Mouse (Mus musculus): ENCODE measurements around the gene Thrb. TPM values are rescaled to one million over a fixed set of nuclear protein-coding genes. Genes with fewer than 3 reads are reported as not detected.

Thrb gene
- polyA plus RNA-seq, 1 experiment from 2014 or later: 1.0 TPM

DNA sequence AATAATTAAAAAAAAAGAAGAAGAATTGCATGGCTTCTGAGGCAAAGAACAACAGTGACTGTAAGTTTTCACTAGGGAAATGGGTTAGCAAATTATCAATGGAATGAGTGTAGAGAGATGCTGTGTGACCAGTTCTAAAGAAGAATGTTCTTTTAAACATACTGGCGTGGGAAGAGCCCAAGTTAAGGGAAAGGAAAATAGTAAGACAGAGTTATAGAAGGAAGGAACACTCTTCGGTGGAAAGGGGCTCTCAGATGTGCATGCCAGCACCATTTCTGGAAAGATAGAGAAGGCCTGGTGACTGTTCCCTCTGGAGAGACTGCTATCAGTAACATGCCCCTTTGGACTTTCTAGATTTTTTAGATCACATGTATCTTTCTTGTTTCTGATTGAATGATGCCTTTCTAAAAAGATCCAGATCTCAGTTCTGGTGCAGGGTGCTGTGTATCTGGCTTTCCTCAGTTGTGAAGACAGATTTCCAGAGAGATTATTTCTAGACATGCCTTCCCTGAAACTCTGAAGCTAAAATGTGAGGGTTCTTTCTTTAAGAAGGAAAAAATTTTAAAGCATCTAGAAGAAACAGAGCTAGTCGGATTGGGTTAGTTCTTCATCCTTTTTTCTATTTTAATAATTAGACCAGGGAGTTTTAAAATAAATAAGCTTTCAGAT is 144.0 kb downstream of the Thrb start:
- DNase-seq (ENCODE audit: low spot score) (no peak), ATAC-seq (replicated peaks; ENCODE audit: insufficient number of reproducible peaks, low FRiP score, low TSS enrichment, low read depth) (no peak)
- 76% methylated on average over 3 of the region's 3 CpGs for WGBS
- Histone ChIP-seq H3K4me1 (ENCODE audit: control insufficient read depth, insufficient read depth, low read length) (no peaks in the 10 kb centered on the region), H3K9ac (replicated peaks; ENCODE audit: low read length) (no peak overlapping the region), H3K4me3 (ENCODE audit: low read depth, low read length) (no peak overlapping the region), H3K27ac (replicated peaks; ENCODE audit: low read depth, low read length) (no peak overlapping the region), H3K4me2 (ENCODE audit: low read depth, low read length) (no peak overlapping the region), H3K27me3 (ENCODE audit: control insufficient read depth, insufficient read depth, low read length) (no peaks in the 10 kb centered on the region), H3K9me3 (replicated peaks; ENCODE audit: control insufficient read depth, low read length) (no peaks in the 10 kb centered on the region), H3K36me3 (replicated peaks; ENCODE audit: control insufficient read depth, insufficient read depth, low read depth, low read length) (no peaks in the 10 kb centered on the region)

DNA sequence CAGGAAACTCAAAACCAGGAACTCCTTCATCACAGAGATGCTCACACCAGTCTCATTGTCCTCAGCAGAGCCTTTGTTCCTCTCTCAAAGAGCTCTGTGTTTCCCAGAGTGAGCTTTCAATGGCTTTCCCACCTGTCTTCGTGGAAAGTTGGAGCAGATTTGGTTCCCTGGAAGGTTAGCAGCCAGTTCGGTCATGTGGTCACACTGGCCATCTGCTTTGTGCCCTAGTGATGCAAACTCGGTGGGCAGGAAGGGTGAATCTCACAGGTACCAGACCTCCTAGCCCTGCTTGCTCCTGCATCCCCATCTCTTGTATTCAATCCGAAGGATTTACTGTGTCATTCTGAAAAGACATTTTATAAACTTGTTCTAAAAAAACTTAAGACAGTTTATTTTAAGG is 151.0 kb downstream of the Thrb start:
- H3K4me3 ChIP-seq (ENCODE audit: low read depth, low read length): no peak overlapping the region
- no peaks in the 10 kb centered on the region for H3K27me3 ChIP-seq (ENCODE audit: control insufficient read depth, insufficient read depth, low read length)
- ATAC-seq (replicated peaks; ENCODE audit: insufficient number of reproducible peaks, low FRiP score, low TSS enrichment, low read depth) (no peak), DNase-seq (ENCODE audit: low spot score) (no peak)
- H3K27ac ChIP-seq (replicated peaks; ENCODE audit: low read depth, low read length): no peak overlapping the region
- WGBS: 63% methylated on average over 4 of the region's 4 CpGs
- H3K4me1 ChIP-seq (ENCODE audit: control insufficient read depth, insufficient read depth, low read length): no peaks in the 10 kb centered on the region
- H3K36me3 ChIP-seq (replicated peaks; ENCODE audit: control insufficient read depth, insufficient read depth, low read depth, low read length): no peaks in the 10 kb centered on the region
- H3K4me2 ChIP-seq (ENCODE audit: low read depth, low read length): no peak overlapping the region
- no peaks in the 10 kb centered on the region for H3K9me3 ChIP-seq (replicated peaks; ENCODE audit: control insufficient read depth, low read length)
- H3K9ac ChIP-seq (replicated peaks; ENCODE audit: low read length): no peak overlapping the region

DNA sequence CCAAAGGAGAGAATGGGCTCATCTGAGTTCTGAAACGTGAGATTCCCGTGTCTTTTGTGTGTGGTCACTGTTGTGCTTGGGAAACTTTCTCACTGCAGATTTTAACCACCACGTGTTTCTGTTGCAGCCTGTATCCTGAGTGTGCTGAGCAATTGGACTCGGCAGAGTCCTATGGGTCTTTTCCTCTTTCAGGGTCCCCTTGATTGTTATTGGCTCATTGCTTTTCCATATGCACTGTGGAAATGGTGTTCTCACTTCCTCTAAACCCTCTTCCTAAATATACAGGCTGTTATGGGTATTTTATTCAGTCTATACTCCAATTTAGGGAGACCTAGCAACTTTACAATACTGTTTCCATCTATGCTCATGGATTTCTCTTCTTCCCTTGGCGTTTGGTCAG is 152.4 kb downstream of the Thrb start:
- no peaks in the 10 kb centered on the region for H3K27me3 ChIP-seq (ENCODE audit: control insufficient read depth, insufficient read depth, low read length)
- 70% methylated on average over 5 of the region's 5 CpGs for WGBS

DNA sequence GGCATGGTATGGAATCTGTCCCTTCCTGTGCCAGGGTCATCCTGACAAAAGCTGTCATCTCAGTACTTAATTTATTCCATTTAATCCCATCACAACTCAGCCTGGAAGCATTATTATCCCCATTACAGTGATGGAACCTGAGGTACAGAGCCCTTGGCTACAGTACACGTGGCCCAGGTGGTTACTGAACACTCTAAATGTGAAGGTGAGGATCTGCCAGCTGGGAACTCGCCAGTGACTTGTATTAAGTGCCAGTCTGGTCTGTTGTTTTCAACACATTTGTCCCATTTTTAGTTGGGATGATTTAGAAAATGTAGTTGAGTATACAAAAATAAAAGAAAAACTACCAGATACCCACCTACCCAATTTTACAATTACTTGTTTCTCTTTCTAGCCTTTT is 155.0 kb downstream of the Thrb start:
- 75% methylated on average over 2 of the region's 2 CpGs for WGBS
- ATAC-seq (replicated peaks; ENCODE audit: insufficient number of reproducible peaks, low FRiP score, low TSS enrichment, low read depth) (no peak), DNase-seq (ENCODE audit: low spot score) (no peak)
- Histone ChIP-seq H3K4me1 (ENCODE audit: control insufficient read depth, insufficient read depth, low read length) (no peaks in the 10 kb centered on the region), H3K36me3 (replicated peaks; ENCODE audit: control insufficient read depth, insufficient read depth, low read depth, low read length) (no peaks in the 10 kb centered on the region), H3K9ac (replicated peaks; ENCODE audit: low read length) (no peak overlapping the region), H3K27ac (replicated peaks; ENCODE audit: low read depth, low read length) (no peak overlapping the region), H3K4me3 (ENCODE audit: low read depth, low read length) (no peak overlapping the region), H3K9me3 (replicated peaks; ENCODE audit: control insufficient read depth, low read length) (no peaks in the 10 kb centered on the region), H3K27me3 (ENCODE audit: control insufficient read depth, insufficient read depth, low read length) (no peaks in the 10 kb centered on the region), H3K4me2 (ENCODE audit: low read depth, low read length) (no peak overlapping the region)

More for the DNA sequence above, 152.4 kb downstream of the Thrb start:
- no peak for DNase-seq (ENCODE audit: low spot score)
- Histone ChIP-seq H3K4me2 (ENCODE audit: low read depth, low read length) (no peak overlapping the region), H3K27ac (replicated peaks; ENCODE audit: low read depth, low read length) (no peak overlapping the region), H3K9me3 (replicated peaks; ENCODE audit: control insufficient read depth, low read length) (no peaks in the 10 kb centered on the region), H3K4me3 (ENCODE audit: low read depth, low read length) (no peak overlapping the region), H3K36me3 (replicated peaks; ENCODE audit: control insufficient read depth, insufficient read depth, low read depth, low read length) (no peaks in the 10 kb centered on the region), H3K4me1 (ENCODE audit: control insufficient read depth, insufficient read depth, low read length) (no peaks in the 10 kb centered on the region), H3K9ac (replicated peaks; ENCODE audit: low read length) (no peak overlapping the region)
- no peak for ATAC-seq (replicated peaks; ENCODE audit: insufficient number of reproducible peaks, low FRiP score, low TSS enrichment, low read depth)

DNA sequence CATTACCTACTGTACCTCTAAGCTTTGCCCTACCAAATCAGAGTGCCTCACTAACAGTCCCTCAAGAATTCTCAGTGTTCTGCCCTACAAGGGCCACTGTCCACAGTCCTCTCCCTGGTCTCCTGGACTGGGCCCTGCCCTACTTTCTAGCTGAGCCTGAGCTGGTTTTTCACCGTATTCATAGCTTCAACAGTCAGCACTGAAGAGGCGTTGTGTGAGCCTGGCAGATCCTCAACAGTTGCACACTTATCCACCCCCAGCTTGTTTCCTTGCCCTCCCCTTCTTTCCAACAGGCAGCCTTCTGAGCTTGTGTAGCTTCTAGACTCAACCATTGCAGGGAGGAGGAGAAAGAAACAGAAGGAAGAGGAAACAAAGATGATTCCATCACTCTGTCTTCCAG is 158.0 kb downstream of the Thrb start:
- 83% methylated on average over 2 of the region's 2 CpGs for WGBS
- ATAC-seq (replicated peaks; ENCODE audit: insufficient number of reproducible peaks, low FRiP score, low TSS enrichment, low read depth): no peak
- no peak overlapping the region for H3K4me3 ChIP-seq (ENCODE audit: low read depth, low read length)
- DNase-seq (ENCODE audit: low spot score): no peak
- H3K4me1 ChIP-seq (ENCODE audit: control insufficient read depth, insufficient read depth, low read length): no peaks in the 10 kb centered on the region
- no peaks in the 10 kb centered on the region for H3K36me3 ChIP-seq (replicated peaks; ENCODE audit: control insufficient read depth, insufficient read depth, low read depth, low read length)
- H3K9me3 ChIP-seq (replicated peaks; ENCODE audit: control insufficient read depth, low read length): no peaks in the 10 kb centered on the region
- H3K4me2 ChIP-seq (ENCODE audit: low read depth, low read length): no peak overlapping the region
- H3K9ac ChIP-seq (replicated peaks; ENCODE audit: low read length): no peak overlapping the region
- no peak overlapping the region for H3K27ac ChIP-seq (replicated peaks; ENCODE audit: low read depth, low read length)
- no peaks in the 10 kb centered on the region for H3K27me3 ChIP-seq (ENCODE audit: control insufficient read depth, insufficient read depth, low read length)

DNA sequence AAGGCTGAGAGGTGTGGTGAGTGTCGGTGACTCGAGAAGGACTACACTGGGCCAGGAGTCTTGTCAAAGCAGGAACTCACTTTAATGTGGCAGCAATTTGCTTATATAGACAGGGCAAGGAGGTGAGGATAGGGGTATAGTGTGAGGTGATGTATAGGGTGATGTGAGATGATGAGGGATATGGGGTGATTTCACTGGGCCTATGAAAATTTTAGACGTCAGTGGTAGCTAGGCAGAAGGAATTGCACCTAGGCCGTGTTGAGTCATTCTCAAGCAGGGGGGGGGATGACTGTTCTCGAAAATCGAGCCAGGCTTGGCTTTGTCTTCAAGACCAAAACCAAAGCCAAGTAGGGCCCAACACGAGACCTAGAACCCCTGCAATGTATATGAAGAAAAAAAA is 162.7 kb downstream of the Thrb start:
- Histone ChIP-seq H3K9me3 (replicated peaks; ENCODE audit: control insufficient read depth, low read length) (no peaks in the 10 kb centered on the region), H3K9ac (replicated peaks; ENCODE audit: low read length) (no peak overlapping the region), H3K4me2 (ENCODE audit: low read depth, low read length) (no peak overlapping the region), H3K4me3 (ENCODE audit: low read depth, low read length) (no peak overlapping the region), H3K27me3 (ENCODE audit: control insufficient read depth, insufficient read depth, low read length) (no peaks in the 10 kb centered on the region), H3K36me3 (replicated peaks; ENCODE audit: control insufficient read depth, insufficient read depth, low read depth, low read length) (no peaks in the 10 kb centered on the region), H3K4me1 (ENCODE audit: control insufficient read depth, insufficient read depth, low read length) (no peaks in the 10 kb centered on the region), H3K27ac (replicated peaks; ENCODE audit: low read depth, low read length) (no peak overlapping the region)
- ATAC-seq (replicated peaks; ENCODE audit: insufficient number of reproducible peaks, low FRiP score, low TSS enrichment, low read depth) (no peak), DNase-seq (ENCODE audit: low spot score) (no peak)
- WGBS: 86% methylated on average over 7 of the region's 7 CpGs

DNA sequence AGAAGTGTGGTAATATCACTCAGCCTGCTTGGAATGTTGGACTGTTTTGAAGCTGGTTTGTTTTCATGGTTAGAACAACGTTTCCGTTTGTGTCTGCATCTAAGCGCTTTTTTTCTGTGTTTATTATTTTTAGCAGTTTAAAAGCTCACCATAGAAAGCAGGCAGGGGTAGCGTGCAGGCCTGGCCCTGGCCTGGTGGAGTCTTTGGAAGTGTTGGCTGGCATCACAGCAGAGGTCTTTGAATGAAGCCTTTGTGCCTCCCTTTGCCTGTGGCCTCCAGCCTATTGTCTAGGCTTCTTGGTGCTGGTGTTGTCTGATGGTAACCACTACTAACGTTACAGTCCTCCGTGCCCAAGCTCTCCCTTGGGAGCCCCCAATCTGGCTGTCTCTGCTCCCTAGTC is 167.3 kb downstream of the Thrb start:
- 48% methylated on average over 6 of the region's 6 CpGs for WGBS
- no peaks in the 10 kb centered on the region for H3K36me3 ChIP-seq (replicated peaks; ENCODE audit: control insufficient read depth, insufficient read depth, low read depth, low read length)
- H3K4me1 ChIP-seq (ENCODE audit: control insufficient read depth, insufficient read depth, low read length): no peaks in the 10 kb centered on the region

DNA sequence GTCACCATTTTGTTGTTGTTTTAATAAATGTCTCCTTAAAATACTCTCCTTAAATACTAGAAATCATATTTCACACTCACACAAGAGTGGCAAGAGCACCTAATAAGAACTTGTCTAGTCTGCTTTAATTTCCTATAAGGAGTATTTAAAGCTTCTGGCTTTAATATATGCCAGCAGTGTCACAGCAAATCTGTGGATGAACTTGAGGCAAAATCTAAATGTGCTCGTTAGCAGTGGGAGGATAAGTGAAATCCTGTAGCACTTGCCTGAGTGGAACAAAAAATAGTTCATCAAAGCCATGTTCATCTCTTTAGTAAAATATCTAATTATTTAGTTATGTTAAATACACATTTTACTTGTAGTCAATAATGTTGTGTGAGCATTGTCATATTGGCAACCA is 175.7 kb downstream of the Thrb start:
- Histone ChIP-seq H3K27me3 (ENCODE audit: control insufficient read depth, insufficient read depth, low read length) (no peaks in the 10 kb centered on the region), H3K4me2 (ENCODE audit: low read depth, low read length) (no peak overlapping the region), H3K36me3 (replicated peaks; ENCODE audit: control insufficient read depth, insufficient read depth, low read depth, low read length) (no peaks in the 10 kb centered on the region), H3K9me3 (replicated peaks; ENCODE audit: control insufficient read depth, low read length) (no peaks in the 10 kb centered on the region), H3K9ac (replicated peaks; ENCODE audit: low read length) (no peak overlapping the region), H3K27ac (replicated peaks; ENCODE audit: low read depth, low read length) (no peak overlapping the region), H3K4me3 (ENCODE audit: low read depth, low read length) (no peak overlapping the region), H3K4me1 (ENCODE audit: control insufficient read depth, insufficient read depth, low read length) (no peaks in the 10 kb centered on the region)
- DNase-seq (ENCODE audit: low spot score) (no peak), ATAC-seq (replicated peaks; ENCODE audit: insufficient number of reproducible peaks, low FRiP score, low TSS enrichment, low read depth) (no peak)
- 86% methylated on average over 1 of the region's 1 CpGs for WGBS

More for the DNA sequence above, 167.3 kb downstream of the Thrb start:
- no peak for DNase-seq (ENCODE audit: low spot score)
- H3K9ac ChIP-seq (replicated peaks; ENCODE audit: low read length): no peak overlapping the region
- ATAC-seq (replicated peaks; ENCODE audit: insufficient number of reproducible peaks, low FRiP score, low TSS enrichment, low read depth): no peak
- H3K27ac ChIP-seq (replicated peaks; ENCODE audit: low read depth, low read length): no peak overlapping the region
- H3K4me3 ChIP-seq (ENCODE audit: low read depth, low read length): no peak overlapping the region
- no peak overlapping the region for H3K4me2 ChIP-seq (ENCODE audit: low read depth, low read length)
- H3K27me3 ChIP-seq (ENCODE audit: control insufficient read depth, insufficient read depth, low read length): no peaks in the 10 kb centered on the region
- no peaks in the 10 kb centered on the region for H3K9me3 ChIP-seq (replicated peaks; ENCODE audit: control insufficient read depth, low read length)
